Mouse (Mus musculus): ENCODE results near the gene Palm2. TPM values are rescaled to one million over a fixed set of nuclear protein-coding genes. Genes with fewer than 3 reads are reported as not detected.

Gene Palm2
- polyA plus RNA-seq, 1 experiment from 2014 or later: 1.4 TPM

GRCm38 (mm10) chr4:57607247-57607942 lies 173.3 kb downstream of the Palm2 start:
- H3K9ac ChIP-seq (ENCODE audit: low read length): no peak overlapping the region
- ATAC-seq (ENCODE audit: insufficient read depth, low FRiP score, low TSS enrichment) (no peak), DNase-seq (ENCODE audit: low spot score) (peak; percentile 86)
- H3K27me3 ChIP-seq (ENCODE audit: control insufficient read depth, insufficient read depth, low read length): no peaks in the 10 kb centered on the region
- 0 out of 2 replicates have a peak, but pooled peaks cover 2% of the 10 kb centered on the region for H3K4me1 ChIP-seq (ENCODE audit: control insufficient read depth, insufficient read depth, low read length)
- 42% methylated on average over 22 of the region's 22 CpGs for WGBS
- no peaks in the 10 kb centered on the region for H3K36me3 ChIP-seq (ENCODE audit: control insufficient read depth, insufficient read depth, low read length)
- H3K4me2 ChIP-seq (ENCODE audit: low read depth): no peak overlapping the region
- H3K9me3 ChIP-seq (ENCODE audit: control insufficient read depth, low read length): no peaks in the 10 kb centered on the region
- H3K4me3 ChIP-seq (ENCODE audit: low read depth, low read length): no peak overlapping the region
- H3K27ac ChIP-seq (ENCODE audit: low read depth, low read length): no peak overlapping the region

- Histone ChIP-seq H3K4me1 (ENCODE audit: control insufficient read depth, insufficient read depth, low read length) (0 out of 2 replicates have a peak, but pooled peaks cover 2% of the 10 kb centered on the region), H3K36me3 (ENCODE audit: control insufficient read depth, insufficient read depth, low read length) (no peaks in the 10 kb centered on the region), H3K4me2 (ENCODE audit: low read depth) (no peak overlapping the region), H3K9ac (ENCODE audit: low read length) (no peak overlapping the region), H3K4me3 (ENCODE audit: low read depth, low read length) (no peak overlapping the region), H3K27me3 (ENCODE audit: control insufficient read depth, insufficient read depth, low read length) (no peaks in the 10 kb centered on the region), H3K9me3 (ENCODE audit: control insufficient read depth, low read length) (no peaks in the 10 kb centered on the region), H3K27ac (ENCODE audit: low read depth, low read length) (no peak overlapping the region)
- WGBS: 57% methylated on average over 17 of the region's 17 CpGs
- ATAC-seq (ENCODE audit: insufficient read depth, low FRiP score, low TSS enrichment) (no peak), DNase-seq (ENCODE audit: low spot score) (peak; percentile 49)
These were observed 177.4 kb downstream of the Palm2 start for GRCm38 (mm10) chr4:57611303-57612077.

- H3K4me3 ChIP-seq (ENCODE audit: low read depth, low read length): no peak overlapping the region
- no peaks in the 10 kb centered on the region for H3K9me3 ChIP-seq (ENCODE audit: control insufficient read depth, low read length)
- H3K27me3 ChIP-seq (ENCODE audit: control insufficient read depth, insufficient read depth, low read length): no peaks in the 10 kb centered on the region
- ATAC-seq (ENCODE audit: insufficient read depth, low FRiP score, low TSS enrichment) (no peak), DNase-seq (ENCODE audit: low spot score) (no peak)
- 0 out of 2 replicates have a peak, but pooled peaks cover 2% of the 10 kb centered on the region for H3K4me1 ChIP-seq (ENCODE audit: control insufficient read depth, insufficient read depth, low read length)
- WGBS: 93% methylated on average over 5 of the region's 5 CpGs
- no peaks in the 10 kb centered on the region for H3K36me3 ChIP-seq (ENCODE audit: control insufficient read depth, insufficient read depth, low read length)
- H3K4me2 ChIP-seq (ENCODE audit: low read depth): no peak overlapping the region
- no peak overlapping the region for H3K27ac ChIP-seq (ENCODE audit: low read depth, low read length)
- no peak overlapping the region for H3K9ac ChIP-seq (ENCODE audit: low read length)
These were observed 178.7 kb downstream of the Palm2 start for GRCm38 (mm10) chr4:57612716-57613115.

- H3K27ac ChIP-seq (ENCODE audit: low read depth, low read length): no peak overlapping the region
- ATAC-seq (ENCODE audit: insufficient read depth, low FRiP score, low TSS enrichment): no peak
These were observed 180.6 kb downstream of the Palm2 start for GRCm38 (mm10) chr4:57614686-57615085.

GRCm38 (mm10) chr4:57618743-57619142 lies 184.7 kb downstream of the Palm2 start:
- WGBS: 90% methylated on average over 6 of the region's 6 CpGs

More at GRCm38 (mm10) chr4:57614686-57615085, 180.6 kb downstream of the Palm2 start:
- Histone ChIP-seq H3K4me2 (ENCODE audit: low read depth) (no peak overlapping the region), H3K9me3 (ENCODE audit: control insufficient read depth, low read length) (no peaks in the 10 kb centered on the region), H3K4me1 (ENCODE audit: control insufficient read depth, insufficient read depth, low read length) (0 out of 2 replicates have a peak, but pooled peaks cover 2% of the 10 kb centered on the region), H3K36me3 (ENCODE audit: control insufficient read depth, insufficient read depth, low read length) (no peaks in the 10 kb centered on the region), H3K4me3 (ENCODE audit: low read depth, low read length) (no peak overlapping the region), H3K9ac (ENCODE audit: low read length) (no peak overlapping the region), H3K27me3 (ENCODE audit: control insufficient read depth, insufficient read depth, low read length) (no peaks in the 10 kb centered on the region)
- DNase-seq (ENCODE audit: low spot score): no peak
- 90% methylated on average over 4 of the region's 4 CpGs for WGBS

GRCm38 (mm10) chr4:57622816-57623215 lies 188.8 kb downstream of the Palm2 start:
- Histone ChIP-seq H3K9ac (ENCODE audit: low read length) (no peak overlapping the region), H3K27me3 (ENCODE audit: control insufficient read depth, insufficient read depth, low read length) (no peaks in the 10 kb centered on the region), H3K27ac (ENCODE audit: low read depth, low read length) (no peak overlapping the region), H3K4me1 (ENCODE audit: control insufficient read depth, insufficient read depth, low read length) (no peaks in the 10 kb centered on the region), H3K4me3 (ENCODE audit: low read depth, low read length) (no peak overlapping the region), H3K36me3 (ENCODE audit: control insufficient read depth, insufficient read depth, low read length) (no peaks in the 10 kb centered on the region), H3K4me2 (ENCODE audit: low read depth) (no peak overlapping the region), H3K9me3 (ENCODE audit: control insufficient read depth, low read length) (no peaks in the 10 kb centered on the region)
- WGBS: 85% methylated on average over 7 of the region's 7 CpGs
- ATAC-seq (ENCODE audit: insufficient read depth, low FRiP score, low TSS enrichment): no peak
- DNase-seq (ENCODE audit: low spot score): no peak

More at GRCm38 (mm10) chr4:57618743-57619142, 184.7 kb downstream of the Palm2 start:
- H3K27me3 ChIP-seq (ENCODE audit: control insufficient read depth, insufficient read depth, low read length): no peaks in the 10 kb centered on the region
- no peaks in the 10 kb centered on the region for H3K36me3 ChIP-seq (ENCODE audit: control insufficient read depth, insufficient read depth, low read length)
- no peaks in the 10 kb centered on the region for H3K4me1 ChIP-seq (ENCODE audit: control insufficient read depth, insufficient read depth, low read length)
- no peaks in the 10 kb centered on the region for H3K9me3 ChIP-seq (ENCODE audit: control insufficient read depth, low read length)
- no peak overlapping the region for H3K4me3 ChIP-seq (ENCODE audit: low read depth, low read length)
- ATAC-seq (ENCODE audit: insufficient read depth, low FRiP score, low TSS enrichment) (no peak), DNase-seq (ENCODE audit: low spot score) (no peak)
- no peak overlapping the region for H3K27ac ChIP-seq (ENCODE audit: low read depth, low read length)
- no peak overlapping the region for H3K4me2 ChIP-seq (ENCODE audit: low read depth)
- no peak overlapping the region for H3K9ac ChIP-seq (ENCODE audit: low read length)

- Histone ChIP-seq H3K4me1 (ENCODE audit: control insufficient read depth, insufficient read depth, low read length) (no peaks in the 10 kb centered on the region), H3K4me2 (ENCODE audit: low read depth) (no peak overlapping the region), H3K4me3 (ENCODE audit: low read depth, low read length) (no peak overlapping the region), H3K27ac (ENCODE audit: low read depth, low read length) (no peak overlapping the region), H3K36me3 (ENCODE audit: control insufficient read depth, insufficient read depth, low read length) (no peaks in the 10 kb centered on the region), H3K27me3 (ENCODE audit: control insufficient read depth, insufficient read depth, low read length) (no peaks in the 10 kb centered on the region), H3K9me3 (ENCODE audit: control insufficient read depth, low read length) (no peaks in the 10 kb centered on the region), H3K9ac (ENCODE audit: low read length) (no peak overlapping the region)
- WGBS: 91% methylated on average over 2 of the region's 2 CpGs
- DNase-seq (ENCODE audit: low spot score): no peak
- ATAC-seq (ENCODE audit: insufficient read depth, low FRiP score, low TSS enrichment): no peak
These were observed 190.8 kb downstream of the Palm2 start for GRCm38 (mm10) chr4:57624819-57625218.

- DNase-seq (ENCODE audit: low spot score) (no peak), ATAC-seq (ENCODE audit: insufficient read depth, low FRiP score, low TSS enrichment) (no peak)
- no peak overlapping the region for H3K4me3 ChIP-seq (ENCODE audit: low read depth, low read length)
- no peak overlapping the region for H3K9ac ChIP-seq (ENCODE audit: low read length)
- no peaks in the 10 kb centered on the region for H3K4me1 ChIP-seq (ENCODE audit: control insufficient read depth, insufficient read depth, low read length)
- H3K27ac ChIP-seq (ENCODE audit: low read depth, low read length): no peak overlapping the region
- no peak overlapping the region for H3K4me2 ChIP-seq (ENCODE audit: low read depth)
- H3K27me3 ChIP-seq (ENCODE audit: control insufficient read depth, insufficient read depth, low read length): no peaks in the 10 kb centered on the region
- H3K9me3 ChIP-seq (ENCODE audit: control insufficient read depth, low read length): no peaks in the 10 kb centered on the region
- WGBS: 78% methylated on average over 1 of the region's 1 CpGs
- no peaks in the 10 kb centered on the region for H3K36me3 ChIP-seq (ENCODE audit: control insufficient read depth, insufficient read depth, low read length)
These were observed 191.3 kb downstream of the Palm2 start for GRCm38 (mm10) chr4:57625306-57625705.

Data from neural tube, embryonic 11.5 days (tissue).